Mouse (Mus musculus): ENCODE measurements around the gene Agtr1b.
A peak's percentile ranks its signal among the peaks of the same experiment; 100 is the strongest.

Agtr1b gene

DNA sequence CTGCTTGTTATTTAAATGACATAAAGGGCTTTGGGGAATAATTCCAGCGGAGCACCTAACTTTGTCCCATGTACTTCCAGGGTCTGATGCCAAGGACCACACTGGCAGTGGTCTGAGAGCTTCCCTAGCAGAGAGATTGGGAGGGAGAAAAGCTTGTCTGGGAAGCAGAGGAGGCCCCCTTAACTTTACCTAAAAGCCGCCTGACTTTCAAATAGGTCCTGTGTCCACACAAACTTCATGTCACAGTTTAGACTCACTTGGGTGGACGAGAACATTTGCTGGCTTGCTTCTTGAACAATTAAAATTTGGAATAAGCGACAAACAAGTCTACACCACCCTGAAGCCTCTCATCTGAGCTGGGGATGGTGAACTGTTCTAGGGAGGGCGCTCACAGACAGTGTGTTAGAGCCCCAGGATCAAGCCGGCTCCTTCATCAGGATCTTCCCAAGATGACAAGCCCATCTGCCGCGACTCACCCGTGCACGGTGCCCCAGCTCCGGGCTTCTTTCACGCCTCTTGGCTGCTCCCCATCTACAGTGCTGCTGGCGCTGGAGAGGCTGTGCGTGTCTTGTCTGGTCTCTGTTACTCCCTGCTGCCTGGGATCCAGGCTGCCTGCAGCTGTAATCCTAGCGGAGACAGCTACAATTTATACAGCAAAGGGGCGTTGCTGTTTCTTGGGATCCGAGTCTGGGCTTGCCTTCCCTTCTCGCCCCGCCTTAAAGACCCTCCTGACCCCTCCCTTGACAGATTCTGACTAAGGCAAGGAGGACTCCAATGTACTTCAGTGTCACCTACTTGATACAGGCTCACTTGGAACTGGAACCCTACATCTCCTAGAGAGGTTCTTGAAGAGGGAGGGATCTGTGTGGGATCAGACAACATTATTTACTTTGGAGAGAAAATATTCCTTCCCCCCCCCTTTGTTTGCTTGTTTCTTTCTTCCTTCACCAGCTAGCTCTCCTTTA is at the start of gene Agtr1b:
TSS of gene Agtr1b (minus strand) at position 620 of the 965 bp plus-strand sequence.
- peak; percentile 32 for DNase-seq

- DNase-seq, result no peak
These were observed 13.4 kb downstream of the Agtr1b start for GRCm38 (mm10) chr3:20353598-20353997.

DNA sequence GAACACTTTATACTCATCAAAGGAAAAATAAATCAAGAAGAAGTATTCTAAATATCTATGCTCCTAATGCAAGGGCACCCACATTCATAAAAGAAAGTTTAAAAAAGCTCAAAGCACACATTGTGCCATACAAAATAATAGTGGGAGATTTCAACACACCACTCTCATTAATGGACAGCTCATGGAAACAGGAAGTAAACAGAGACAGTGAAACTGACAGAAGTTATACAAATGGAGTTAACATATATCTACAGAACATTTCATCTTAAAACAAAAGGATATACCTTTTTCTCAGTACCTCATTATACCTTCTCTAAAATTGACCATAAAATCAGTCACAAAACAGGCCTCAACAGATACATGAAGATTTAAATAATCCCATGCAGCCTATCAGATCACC is 18.8 kb downstream of the Agtr1b start:
- no peak for DNase-seq

DNA sequence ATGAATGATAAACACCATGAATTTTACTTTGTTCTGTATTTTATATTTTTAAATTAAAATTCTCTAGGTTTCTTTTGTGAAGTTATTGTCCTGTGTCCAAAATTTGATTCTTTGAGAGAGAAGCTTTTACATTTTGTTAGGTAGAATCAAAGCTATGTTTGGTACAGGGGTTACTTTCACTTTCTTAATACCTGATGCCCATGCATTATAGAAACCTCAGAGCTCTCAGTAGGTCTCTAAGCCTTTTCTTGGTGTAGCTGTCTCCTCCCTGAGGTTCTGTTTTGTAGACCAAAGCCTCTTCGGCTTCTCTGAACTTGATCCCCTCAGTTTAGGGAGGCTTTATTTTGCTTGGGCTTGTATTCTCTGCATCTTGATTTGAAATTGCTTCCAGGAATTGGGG is 26.6 kb downstream of the Agtr1b start:
- DNase-seq, result no peak

GRCm38 (mm10) chr3:20334681-20335080 is 32.3 kb downstream of the Agtr1b start:
- DNase-seq, result peak; percentile 5

- DNase-seq, result no peak
These were observed 49.7 kb downstream of the Agtr1b start for GRCm38 (mm10) chr3:20317233-20317632.

DNA sequence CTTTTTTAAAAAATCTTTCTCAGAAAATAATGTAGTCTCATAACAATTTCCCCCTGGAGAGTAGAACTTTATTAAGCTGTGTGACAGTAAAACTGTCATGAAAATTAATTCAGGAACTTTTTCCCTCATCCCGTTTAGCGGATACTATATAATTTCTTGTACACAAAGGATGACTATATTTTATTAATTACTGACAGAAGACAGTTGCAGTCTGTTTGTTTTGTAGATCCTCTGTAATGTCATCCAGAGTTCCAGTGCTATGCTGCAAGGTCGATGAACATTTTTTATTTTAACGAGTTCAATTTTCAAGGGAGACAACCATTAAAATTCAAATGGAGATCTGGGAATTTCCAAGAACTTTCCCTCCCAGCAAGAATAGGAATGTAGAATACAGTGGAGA is 57.8 kb downstream of the Agtr1b start:
- DNase-seq, result no peak

GRCm38 (mm10) chr3:20307256-20307655 is 59.7 kb downstream of the Agtr1b start:
- no peak for DNase-seq

DNA sequence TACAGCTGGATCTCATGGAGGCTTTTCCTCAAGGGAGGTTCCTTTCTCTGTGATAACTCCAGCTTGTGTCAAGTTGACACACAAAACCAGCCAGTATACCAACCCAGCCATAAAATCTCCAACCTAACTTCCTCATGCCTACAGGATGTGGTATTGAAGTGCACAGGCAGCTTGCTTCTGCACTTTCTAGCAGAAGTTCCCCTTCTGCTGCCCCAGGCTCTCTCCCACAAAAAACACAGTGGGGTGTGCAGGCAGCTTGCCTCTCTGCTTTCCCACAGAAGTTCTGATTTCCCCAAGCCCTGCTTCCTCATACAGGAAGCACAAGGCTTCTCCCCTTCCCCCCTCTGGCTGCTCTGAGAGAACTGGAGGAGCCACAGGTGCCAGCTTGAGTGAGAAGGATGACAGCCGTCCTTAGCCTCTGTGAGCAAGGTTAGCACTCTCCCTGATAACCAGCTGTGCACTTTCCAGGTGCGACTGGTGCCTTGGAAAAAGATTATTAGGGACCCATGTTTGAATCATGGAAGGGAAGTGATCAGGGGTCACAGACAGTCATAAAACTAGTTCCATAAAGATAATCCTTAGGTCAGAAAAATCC is 62.1 kb downstream of the Agtr1b start:
- DNase-seq, result peak; percentile 2

- no peak for DNase-seq
These were observed 71.4 kb downstream of the Agtr1b start for GRCm38 (mm10) chr3:20295546-20295945.

- no peak for DNase-seq
These were observed 72.2 kb downstream of the Agtr1b start for GRCm38 (mm10) chr3:20294542-20295348.

GRCm38 (mm10) chr3:20291370-20291769 is 75.6 kb downstream of the Agtr1b start:
- no peak for DNase-seq

DNA sequence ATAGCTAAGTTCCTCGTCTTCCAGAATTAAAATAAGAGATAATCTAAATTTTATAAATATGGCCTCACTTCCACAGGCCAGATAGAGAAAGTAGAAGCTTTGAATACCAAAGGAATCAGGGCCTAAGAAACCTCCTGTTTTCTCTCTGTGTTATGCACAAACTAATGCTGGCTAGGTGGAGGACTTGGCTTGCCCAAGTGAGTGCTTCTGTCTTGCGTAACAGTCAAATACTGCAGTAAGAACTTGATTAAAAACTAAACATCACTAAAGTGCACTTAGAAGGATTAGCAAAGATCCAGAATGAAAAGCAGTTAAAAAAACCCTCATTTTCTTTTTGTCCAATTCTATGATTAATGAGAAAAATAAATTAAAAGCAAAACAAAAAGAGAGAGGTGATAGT is 78.2 kb downstream of the Agtr1b start:
- no peak for DNase-seq

- DNase-seq, result no peak
These were observed 85.2 kb downstream of the Agtr1b start for GRCm38 (mm10) chr3:20281796-20282195.

DNA sequence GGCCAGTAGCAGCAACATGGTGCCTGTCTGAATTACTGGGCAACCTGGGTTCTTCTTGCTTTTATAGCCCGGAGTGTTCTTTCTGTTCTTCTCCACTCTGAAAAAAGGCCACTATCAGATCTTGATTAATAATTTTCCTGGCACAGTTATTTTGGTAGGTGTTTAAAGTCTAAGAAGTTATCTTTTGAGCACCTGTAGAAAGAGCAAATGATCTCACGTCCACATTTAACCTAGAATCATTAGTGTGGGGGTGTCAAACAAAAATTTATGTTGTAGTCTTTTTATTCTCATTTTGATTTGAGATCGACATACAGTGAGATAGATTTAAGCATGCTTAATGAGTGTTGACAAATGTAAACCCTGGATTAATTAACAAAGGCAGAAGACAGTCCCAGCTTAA is 91.3 kb downstream of the Agtr1b start, which contains the start of gene Cpb1:
TSS of gene Cpb1 (minus strand) at position 101 of the 400 bp plus-strand sequence.
- no peak for DNase-seq
